Mouse (Mus musculus) WW6 (cell line): ENCODE measurements at regions not wholly inside any gene's neighbourhood (a gene's known extent, or its start where the extent isn't known, plus 50 kb on each side); places are given as distances from the start of the nearest gene placed in this dataset.

Source experiments
- DNase-seq: peaks from one replicate; pipeline ENCODE4 v3.0.0-alpha.2; 2013; ENCODE audit warnings: low read depth, low spot score

GRCm38 (mm10) chr2:30717566-30718328 is 85.7 kb downstream of the 1700001O22Rik start:
- no peak for DNase-seq

- no peak for DNase-seq
These were observed 86.6 kb downstream of the 1700001O22Rik start for GRCm38 (mm10) chr2:30716580-30717565.

- no peak for DNase-seq
These were observed 87.6 kb downstream of the 1700001O22Rik start for GRCm38 (mm10) chr2:30715720-30716310.

DNA sequence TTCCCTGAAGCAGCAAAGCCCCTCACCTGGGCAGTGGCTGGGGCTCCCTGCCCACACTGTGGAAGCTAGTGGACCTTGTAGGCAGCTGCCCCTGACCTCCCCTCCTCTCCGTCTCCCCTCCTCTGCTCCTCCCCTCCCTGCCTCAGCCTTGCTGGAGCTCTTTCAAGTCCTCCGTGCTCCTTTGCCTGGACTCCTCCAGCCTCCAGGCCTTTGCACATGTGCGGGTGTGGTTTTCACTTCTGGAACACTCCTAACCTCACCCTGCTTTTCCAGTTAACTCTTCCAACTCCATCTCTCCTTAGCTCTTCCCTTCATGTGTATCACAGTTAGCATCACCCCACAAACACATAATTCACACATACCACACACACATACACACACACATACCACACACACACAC is 89.9 kb downstream of the 1700001O22Rik start:
- no peak for DNase-seq

DNA sequence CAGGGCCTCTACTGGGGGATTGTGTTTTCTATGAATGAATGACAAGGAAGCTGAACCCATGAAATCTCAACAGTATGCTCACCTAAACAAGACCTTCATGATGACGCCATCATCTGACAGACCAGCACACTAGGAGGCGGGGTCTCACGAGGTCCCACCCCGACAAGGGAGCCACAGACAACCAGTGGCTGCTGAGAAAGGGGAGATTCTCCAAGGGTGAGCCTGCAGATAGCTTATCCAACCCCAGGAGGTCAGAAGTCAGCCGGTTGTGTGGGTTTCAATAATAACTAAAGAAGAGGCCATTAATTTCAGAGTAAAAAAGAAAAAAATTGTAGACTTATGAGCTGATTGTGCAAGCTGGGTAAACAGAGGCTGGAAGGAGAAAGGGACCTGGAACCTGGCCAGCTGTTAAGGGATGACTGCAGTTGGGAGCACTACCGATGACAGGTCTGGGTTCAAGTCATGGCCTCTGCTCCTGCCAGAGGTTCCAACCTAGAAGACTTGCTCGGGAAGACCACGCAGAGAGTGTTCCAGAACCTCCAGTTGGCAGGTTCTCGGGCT is 90.5 kb downstream of the 1700001O22Rik start:
- DNase-seq, result no peak

DNA sequence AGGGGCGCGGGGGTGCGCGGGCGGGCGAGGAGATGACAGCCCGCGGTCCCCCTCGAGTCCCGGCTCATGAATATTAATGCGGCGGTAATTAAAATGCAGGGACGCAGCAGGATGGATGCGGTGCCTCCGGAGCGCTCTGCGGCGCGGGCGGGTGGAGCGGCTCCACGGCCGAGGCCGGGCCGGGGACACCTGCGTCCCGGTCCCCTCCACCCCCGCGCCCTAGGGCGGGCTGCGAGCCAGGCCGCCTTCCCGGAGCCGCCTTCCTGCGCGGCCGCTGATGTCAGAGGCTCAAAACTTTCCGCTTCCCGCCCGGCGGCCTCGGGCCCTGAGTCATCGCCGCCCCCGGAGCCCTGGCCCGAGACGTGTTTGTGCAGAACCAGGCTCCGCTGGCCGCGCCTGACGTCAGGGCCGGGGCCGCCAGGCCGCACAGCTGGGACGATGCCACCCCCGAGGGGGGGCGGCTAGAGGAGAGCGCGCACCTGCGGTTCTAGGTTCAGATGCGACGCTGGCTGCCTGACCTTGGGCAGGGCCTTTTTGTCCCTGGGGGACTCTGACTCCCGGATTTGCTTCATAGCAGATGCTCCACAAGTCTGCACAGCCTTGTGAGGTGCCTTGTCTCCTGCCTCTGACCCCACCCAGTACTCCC is 91.5 kb downstream of the 1700001O22Rik start:
- no peak for DNase-seq

GRCm38 (mm10) chr2:30711476-30711852 is 92.0 kb downstream of the 1700001O22Rik start:
- DNase-seq, result no peak

- DNase-seq, result no peak
These were observed 92.6 kb downstream of the 1700001O22Rik start for GRCm38 (mm10) chr2:30710895-30711294.

- DNase-seq, result no peak
These were observed 94.0 kb downstream of the 1700001O22Rik start for GRCm38 (mm10) chr2:30709386-30709884.

- DNase-seq, result no peak
These were observed 94.6 kb downstream of the 1700001O22Rik start for GRCm38 (mm10) chr2:30708762-30709385.

GRCm38 (mm10) chr2:30708001-30708683 is 95.3 kb downstream of the 1700001O22Rik start:
- DNase-seq, result no peak

DNA sequence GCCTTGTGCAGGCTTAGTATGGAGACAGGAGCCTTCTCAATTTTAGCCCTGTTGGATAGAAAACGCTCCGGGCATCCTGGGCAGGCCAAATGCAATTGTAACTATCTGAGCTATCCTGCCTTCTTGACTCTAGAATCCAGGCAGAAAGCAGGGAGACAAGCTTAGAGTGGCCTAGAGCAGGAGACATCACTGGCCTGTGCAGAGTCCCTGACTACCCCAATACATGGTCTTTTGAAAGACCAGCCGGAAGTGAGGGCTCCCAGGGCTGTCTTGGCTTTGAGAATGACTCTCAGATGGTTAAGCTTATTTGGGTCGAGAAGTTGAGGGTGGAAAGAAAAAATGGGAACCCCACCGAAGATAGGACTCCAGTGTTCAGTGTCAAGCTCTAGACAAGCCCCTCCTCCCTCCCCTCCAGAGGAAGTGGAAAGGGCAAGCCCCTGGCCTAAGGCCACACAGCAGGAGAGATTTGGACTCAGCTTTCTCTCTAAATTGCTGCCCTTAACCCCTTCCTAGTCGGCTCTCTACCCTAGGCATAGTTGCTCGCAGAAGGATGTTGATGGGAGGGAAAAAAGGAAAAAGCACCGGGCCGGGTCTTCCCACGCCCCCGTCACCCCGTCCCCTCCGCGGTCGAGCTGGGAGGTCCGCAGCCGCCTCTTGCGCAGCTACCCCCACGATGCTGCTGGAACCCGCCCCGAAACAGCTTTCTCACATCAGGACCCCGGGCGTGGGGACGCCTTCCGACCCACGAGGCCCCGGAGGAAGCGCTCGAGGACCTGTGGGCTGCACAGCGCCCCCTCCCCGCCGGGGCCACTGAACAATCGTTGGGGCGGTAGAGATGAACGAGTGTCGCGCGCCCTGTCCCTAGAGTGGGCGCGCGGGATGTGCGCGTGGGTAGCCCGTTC is 96.1 kb downstream of the 1700001O22Rik start:
- no peak for DNase-seq

DNA sequence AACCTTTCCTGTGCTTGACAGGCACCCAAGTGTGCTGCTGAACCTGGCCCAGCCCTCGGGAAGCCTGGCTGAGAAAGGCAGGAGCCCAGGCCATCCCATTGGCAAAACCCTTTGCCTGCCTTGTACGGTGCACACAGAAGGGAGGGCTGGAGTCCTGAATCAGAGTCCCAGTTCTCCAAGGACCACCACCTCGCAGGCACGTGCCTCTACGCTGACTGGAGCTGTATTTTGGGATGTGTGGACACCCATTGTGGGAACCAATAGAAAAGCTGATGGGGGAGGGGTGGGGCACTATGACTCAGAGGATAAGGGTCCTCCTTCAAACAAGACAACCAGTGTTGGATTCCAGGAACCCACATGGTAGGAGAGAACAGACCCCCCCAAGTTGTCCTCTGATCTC is 97.4 kb downstream of the 1700001O22Rik start:
- no peak for DNase-seq

DNA sequence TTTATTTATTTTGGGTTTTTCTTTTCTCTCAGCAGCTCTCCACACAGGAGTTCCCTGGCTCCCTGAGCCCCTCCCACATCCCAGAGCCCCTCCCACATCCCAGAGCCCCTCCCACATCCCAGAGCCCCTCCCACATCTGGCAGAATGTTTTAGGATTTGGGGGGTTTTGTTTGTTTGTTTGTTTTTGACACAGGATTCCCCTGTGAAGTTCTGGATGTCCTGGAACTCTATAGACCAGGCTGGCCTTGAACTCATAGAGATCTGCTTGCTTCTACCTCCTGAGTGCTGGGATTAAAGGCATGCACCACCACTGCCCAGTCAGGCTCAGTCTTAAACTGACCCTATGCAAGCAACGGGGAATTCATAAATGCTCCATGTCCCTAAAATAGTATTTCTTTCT is 100.2 kb downstream of the 1700001O22Rik start:
- DNase-seq, result no peak

GRCm38 (mm10) chr2:30702711-30703110 is 100.8 kb downstream of the 1700001O22Rik start:
- DNase-seq, result no peak

DNA sequence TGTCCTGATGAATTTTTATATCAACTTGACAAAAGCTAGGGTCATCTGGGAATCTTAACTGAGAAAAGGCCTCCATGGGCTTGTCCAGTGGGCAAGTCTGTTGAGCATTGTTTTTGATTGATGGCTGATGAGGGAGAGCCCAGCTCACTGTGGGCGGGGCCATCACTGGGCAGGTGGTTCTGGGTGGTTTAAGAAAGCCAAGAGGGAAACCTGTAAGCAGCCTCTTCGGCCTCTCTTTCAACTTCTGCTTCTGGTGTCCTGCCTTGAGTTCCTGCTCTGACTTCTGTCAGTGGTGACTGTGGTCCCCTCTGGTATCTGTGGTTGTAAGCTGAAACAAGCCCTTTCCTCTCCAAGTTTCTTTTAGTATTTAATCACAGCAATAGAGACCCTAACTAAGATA is 102.6 kb downstream of the 1700001O22Rik start:
- DNase-seq, result no peak

GRCm38 (mm10) chr2:30700471-30700870 is 103.0 kb downstream of the 1700001O22Rik start:
- no peak for DNase-seq

GRCm38 (mm10) chr2:30699797-30700454 is 103.5 kb downstream of the 1700001O22Rik start:
- no peak for DNase-seq
